Mouse (Mus musculus): ENCODE data around the gene Nif3l1. TPM values are rescaled to one million over a fixed set of nuclear protein-coding genes. Genes with fewer than 3 reads are reported as not detected.
A peak's percentile ranks its signal among the peaks of the same experiment; 100 is the strongest.

Gene Nif3l1
- polyA plus RNA-seq, 1 experiment, result 29.1 TPM

DNA sequence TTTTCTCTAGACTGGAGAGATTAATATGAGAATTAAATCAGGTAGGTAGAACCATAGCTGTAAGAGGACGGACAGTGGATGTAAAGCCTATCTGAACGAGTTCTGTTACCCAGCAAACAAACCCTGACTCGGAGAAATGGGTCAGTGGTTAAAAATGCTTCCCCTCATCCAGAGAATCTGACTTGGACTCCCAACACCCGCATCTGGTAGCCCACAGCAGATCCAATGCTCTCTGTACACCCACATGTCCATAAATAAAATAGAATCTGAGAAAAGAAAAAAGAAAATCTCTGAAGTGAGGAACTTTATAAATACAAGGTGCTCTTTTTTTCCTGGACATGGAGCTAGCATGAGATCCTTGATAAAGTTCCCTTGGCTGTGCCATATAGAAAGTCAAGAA is 52.7 kb downstream of the Nif3l1 start:
- WGBS, result 95% methylated on average over 4 of the region's 4 CpGs
- H3K27me3 ChIP-seq (ENCODE audit: control insufficient read depth, insufficient read depth, low read length), result no peaks in the 10 kb centered on the region
- no peak overlapping the region for H3K27ac ChIP-seq (ENCODE audit: insufficient read depth, low read length)
- no peaks in the 10 kb centered on the region for H3K4me1 ChIP-seq (ENCODE audit: control insufficient read depth, insufficient read depth, low read length)
- DNase-seq, result no peak
- TF ChIP-seq POLR2A (IDR thresholded peaks at IDR 0.05; ENCODE audit: borderline replicate concordance, insufficient read depth, low read length) (no peak), CTCF (IDR thresholded peaks at IDR 0.05; ENCODE audit: borderline replicate concordance, insufficient read depth, low read depth, low read length) (no peak)
- no peak overlapping the region for H3K4me3 ChIP-seq (replicated peaks; ENCODE audit: insufficient read depth, low read depth, low read length)

DNA sequence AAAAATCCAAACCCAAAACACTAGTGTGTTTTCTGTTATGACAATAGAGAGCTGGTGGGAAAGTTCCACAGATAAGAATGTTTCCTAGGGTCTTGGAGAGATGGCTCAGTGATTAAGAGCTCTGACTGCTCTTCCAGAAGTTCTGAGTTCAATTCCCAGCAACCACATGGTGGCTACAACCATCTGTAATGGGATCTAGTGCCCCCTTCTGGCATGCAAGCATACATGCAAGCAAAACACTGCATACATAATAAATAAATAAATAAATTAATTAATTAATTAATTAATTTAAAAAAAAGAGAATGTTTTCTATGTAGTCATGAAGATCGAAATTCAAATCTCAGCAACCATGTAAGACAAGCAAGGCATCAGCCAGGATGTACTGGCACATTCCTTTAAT is 53.8 kb downstream of the Nif3l1 start:
- no peak for DNase-seq
- Histone ChIP-seq H3K27me3 (ENCODE audit: control insufficient read depth, insufficient read depth, low read length) (no peaks in the 10 kb centered on the region), H3K4me3 (replicated peaks; ENCODE audit: insufficient read depth, low read depth, low read length) (no peak overlapping the region), H3K4me1 (ENCODE audit: control insufficient read depth, insufficient read depth, low read length) (no peaks in the 10 kb centered on the region), H3K27ac (ENCODE audit: insufficient read depth, low read length) (no peak overlapping the region)
- TF ChIP-seq POLR2A (IDR thresholded peaks at IDR 0.05; ENCODE audit: borderline replicate concordance, insufficient read depth, low read length) (no peak), CTCF (IDR thresholded peaks at IDR 0.05; ENCODE audit: borderline replicate concordance, insufficient read depth, low read depth, low read length) (no peak)
- WGBS, result 98% methylated on average over 1 of the region's 1 CpGs

DNA sequence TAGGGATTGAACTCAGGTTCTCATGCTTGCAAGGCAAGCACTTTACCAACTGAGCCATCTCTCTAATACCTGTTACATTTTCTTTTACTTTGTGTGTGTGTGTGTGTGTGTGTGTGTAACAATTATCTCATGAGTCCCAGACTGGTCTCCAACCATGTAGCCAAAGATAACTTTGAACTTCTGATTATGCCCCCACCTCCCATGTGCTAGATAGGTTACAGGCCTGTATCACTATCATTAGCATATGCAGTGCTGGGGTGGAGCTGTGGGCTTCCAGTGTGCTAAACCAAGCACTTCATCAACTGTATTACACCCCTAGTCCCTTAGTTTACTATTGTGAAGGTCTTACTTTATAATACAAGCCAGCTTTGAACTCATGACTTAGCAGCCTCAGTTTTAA is 58.2 kb downstream of the Nif3l1 start:
- no peak overlapping the region for H3K27ac ChIP-seq (ENCODE audit: insufficient read depth, low read length)
- H3K4me1 ChIP-seq (ENCODE audit: control insufficient read depth, insufficient read depth, low read length), result no peaks in the 10 kb centered on the region
- H3K27me3 ChIP-seq (ENCODE audit: control insufficient read depth, insufficient read depth, low read length), result no peaks in the 10 kb centered on the region
- no peak overlapping the region for H3K4me3 ChIP-seq (replicated peaks; ENCODE audit: insufficient read depth, low read depth, low read length)
- TF ChIP-seq CTCF (IDR thresholded peaks at IDR 0.05; ENCODE audit: borderline replicate concordance, insufficient read depth, low read depth, low read length) (no peak), POLR2A (IDR thresholded peaks at IDR 0.05; ENCODE audit: borderline replicate concordance, insufficient read depth, low read length) (no peak)
- DNase-seq, result no peak

DNA sequence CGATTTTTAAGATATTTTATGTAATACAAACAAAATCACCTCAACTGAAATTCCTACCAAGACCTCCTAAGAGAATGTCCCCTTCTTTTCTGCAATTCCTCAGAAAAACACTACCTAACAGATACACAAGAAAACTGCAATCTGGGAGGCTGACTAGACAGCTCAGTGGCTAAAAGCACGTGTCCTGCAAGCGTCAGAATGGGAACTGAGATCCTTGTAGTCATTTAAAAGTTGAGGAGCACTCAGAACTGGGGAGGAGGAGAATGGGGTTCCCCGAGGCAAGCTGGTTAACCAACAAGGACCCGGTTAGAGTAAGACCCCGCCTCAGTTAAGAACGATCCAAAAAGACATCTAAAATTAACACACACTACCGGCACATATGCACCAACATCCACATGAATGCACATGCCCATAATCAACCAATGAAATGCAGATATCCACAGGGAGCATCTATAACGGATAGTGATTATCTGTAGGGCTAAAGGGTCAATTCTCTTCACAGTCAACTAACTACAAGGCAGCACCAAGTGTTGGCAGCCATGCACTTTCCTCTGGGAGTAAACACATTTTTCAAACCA is 58.9 kb downstream of the Nif3l1 start:
- no peak for TF ChIP-seq POLR2A (IDR thresholded peaks at IDR 0.05; ENCODE audit: borderline replicate concordance, insufficient read depth, low read length)
- TF ChIP-seq CTCF (IDR thresholded peaks at IDR 0.05; ENCODE audit: borderline replicate concordance, insufficient read depth, low read depth, low read length), result no peak
- WGBS, result 15% methylated on average over 9 of the region's 9 CpGs

DNA sequence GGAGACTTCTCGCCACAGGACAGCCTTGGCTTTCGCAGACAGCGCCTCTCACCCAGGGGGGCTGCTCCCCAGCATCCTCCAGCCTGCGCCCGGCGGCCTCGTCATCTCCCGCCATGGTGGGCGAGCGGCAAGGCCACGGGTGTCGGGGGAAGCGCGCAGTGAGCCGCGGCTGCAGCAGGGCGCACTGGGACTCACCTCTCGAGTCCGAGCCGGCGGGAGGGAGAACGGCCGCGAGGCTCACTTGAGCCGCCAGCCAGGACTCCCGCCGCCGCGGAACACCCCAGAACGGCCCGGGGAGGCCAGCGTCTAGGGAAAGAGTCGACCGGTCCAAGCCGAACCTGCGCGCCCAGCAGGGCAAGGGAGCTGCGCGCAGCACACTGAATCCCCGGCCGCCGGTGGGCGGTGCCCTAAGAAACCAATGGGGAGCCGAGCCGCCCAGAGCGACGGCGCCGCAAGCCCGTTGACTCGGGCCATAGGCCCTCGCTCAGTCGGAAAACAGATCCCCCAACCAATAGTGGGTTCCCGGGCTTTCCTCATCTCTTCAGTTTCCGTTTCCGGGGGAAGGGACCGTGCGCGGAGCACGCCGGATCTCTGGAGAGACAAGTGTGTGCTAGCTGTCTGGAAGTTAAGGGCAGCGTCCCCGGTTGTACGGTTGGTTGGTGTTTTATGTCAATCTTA is 59.8 kb downstream of the Nif3l1 start, which contains the start of gene Orc2:
Orc2 (minus strand) TSS at position 533 of the 678 bp plus-strand sequence.
- H3K27ac ChIP-seq (ENCODE audit: insufficient read depth, low read length), result peak within 1 kb of the TSS; percentile 70
- peak; percentile 91 to 94 for DNase-seq
- peak within 1 kb of the TSS; percentile 98 for H3K4me3 ChIP-seq (replicated peaks; ENCODE audit: insufficient read depth, low read depth, low read length)
- H3K27me3 ChIP-seq (ENCODE audit: control insufficient read depth, insufficient read depth, low read length), result no peaks in the 10 kb centered on the region
- H3K4me1 ChIP-seq (ENCODE audit: control insufficient read depth, insufficient read depth, low read length), result no peaks in the 10 kb centered on the region
- TF ChIP-seq POLR2A (IDR thresholded peaks at IDR 0.05; ENCODE audit: borderline replicate concordance, insufficient read depth, low read length) (peak; percentile 90; the same call in 1 of the 2 replicates), CTCF (IDR thresholded peaks at IDR 0.05; ENCODE audit: borderline replicate concordance, insufficient read depth, low read depth, low read length) (no peak)
- WGBS, result under 1% methylated on average over 64 of the region's 64 CpGs

More for the DNA sequence above, 58.9 kb downstream of the Nif3l1 start:
- peak overlapping the region; percentile 70 for H3K27ac ChIP-seq (ENCODE audit: insufficient read depth, low read length)
- no peak for DNase-seq
- H3K4me1 ChIP-seq (ENCODE audit: control insufficient read depth, insufficient read depth, low read length), result no peaks in the 10 kb centered on the region
- H3K4me3 ChIP-seq (replicated peaks; ENCODE audit: insufficient read depth, low read depth, low read length), result peak overlapping the region; percentile 98
- no peaks in the 10 kb centered on the region for H3K27me3 ChIP-seq (ENCODE audit: control insufficient read depth, insufficient read depth, low read length)

DNA sequence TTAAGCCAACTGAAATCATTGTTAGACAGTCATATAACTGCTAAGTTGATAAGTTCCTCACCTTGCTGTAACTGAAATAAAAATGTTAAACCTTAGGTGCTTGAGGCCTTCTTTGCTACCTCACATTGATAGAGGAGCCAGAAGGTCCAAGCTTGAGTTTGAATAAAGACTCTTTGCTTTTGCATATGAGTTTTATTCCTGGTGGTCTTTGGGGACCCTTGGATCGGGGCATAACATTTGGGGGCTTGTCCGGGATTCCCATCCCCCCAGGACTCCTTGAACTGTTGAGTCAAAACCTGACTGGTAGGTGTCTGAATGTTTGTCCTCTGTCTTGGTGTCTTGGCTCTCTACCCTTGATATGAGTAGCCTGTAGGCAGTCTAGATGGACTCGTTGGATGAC is 62.3 kb downstream of the Nif3l1 start:
- no peaks in the 10 kb centered on the region for H3K4me1 ChIP-seq (ENCODE audit: control insufficient read depth, insufficient read depth, low read length)
- no peak overlapping the region for H3K27ac ChIP-seq (ENCODE audit: insufficient read depth, low read length)
- WGBS, result 94% methylated on average over 3 of the region's 3 CpGs
- no peak overlapping the region for H3K4me3 ChIP-seq (replicated peaks; ENCODE audit: insufficient read depth, low read depth, low read length)
- DNase-seq, result no peak
- no peaks in the 10 kb centered on the region for H3K27me3 ChIP-seq (ENCODE audit: control insufficient read depth, insufficient read depth, low read length)
- TF ChIP-seq CTCF (IDR thresholded peaks at IDR 0.05; ENCODE audit: borderline replicate concordance, insufficient read depth, low read depth, low read length) (no peak), POLR2A (IDR thresholded peaks at IDR 0.05; ENCODE audit: borderline replicate concordance, insufficient read depth, low read length) (no peak)

Other genes starting within 250 kb of the Nif3l1 start
- gene Aox4, start 234.8 kb upstream of the Nif3l1 start, polyA plus RNA-seq (2012; rRNA removed), result 0.33 and 0.89 TPM in 2 replicates
- 0.02 and 0.03 TPM in 2 replicates for gene Aox2, start 166.8 kb upstream of the Nif3l1 start, polyA plus RNA-seq (2012; rRNA removed)
- 72.1 and 72.3 TPM in 2 replicates for gene Bzw1, start 52.3 kb upstream of the Nif3l1 start, polyA plus RNA-seq (2012; rRNA removed)
- 252 TPM in 2 replicates for gene Clk1, start 21.1 kb upstream of the Nif3l1 start, polyA plus RNA-seq (2012; rRNA removed)
- 30.0 and 31.0 TPM in 2 replicates for gene Ppil3, start 335 bp downstream of the Nif3l1 start, polyA plus RNA-seq (2012; rRNA removed)
- gene Orc2, start 60.0 kb downstream of the Nif3l1 start, polyA plus RNA-seq (2012; rRNA removed), result 21.6 and 22.6 TPM in 2 replicates
- 21.8 and 26.3 TPM in 2 replicates for gene Fam126b, start 141.2 kb downstream of the Nif3l1 start, polyA plus RNA-seq (2012; rRNA removed)
- gene Ndufb3, start 141.2 kb downstream of the Nif3l1 start, polyA plus RNA-seq (2012; rRNA removed), result 242 and 268 TPM in 2 replicates